Mouse (Mus musculus) heart, adult 2 months (tissue): ENCODE data around the gene Kcnmb1.

Source experiments
- CTCF ChIP-seq: fragments of 200-600 bp; IDR thresholded peaks from 2 replicates; pipeline ENCODE4 v1.8.1; 2022; ENCODE audit warnings: antibody characterized with exemption, mild to moderate bottlenecking, moderate library complexity
- EP300 ChIP-seq: fragments of 200-500 bp; IDR thresholded peaks from 2 replicates; pipeline ENCODE4 v1.6.1; 2011; ENCODE audit warnings: low read depth, low read length, control low read depth; ENCODE audit not compliant: insufficient read depth
- POLR2A ChIP-seq: fragments of 200-500 bp; IDR thresholded peaks from 2 replicates; pipeline ENCODE4 v1.6.1; 2011; ENCODE audit warnings: mild to moderate bottlenecking, low read depth, low read length, control low read depth; ENCODE audit not compliant: insufficient read depth

- no peak for TF ChIP-seq POLR2A
- no peak for TF ChIP-seq CTCF
- TF ChIP-seq EP300, result no peak
These were observed 6.4 kb downstream of the Kcnmb1 start for GRCm38 (mm10) chr11:33969199-33969598.
